Mouse (Mus musculus) gastrocnemius, adult 2 months (tissue): ENCODE data around the gene Sprr3. TPM values are rescaled to one million over a fixed set of nuclear protein-coding genes. Genes with fewer than 3 reads are reported as not detected.
"Not testable (repeated sequence)": the region's sequence is repeated elsewhere in the genome, so short reads cannot be mapped to it uniquely, and the experiment has no call there.

Experiments used
- DNase-seq: peaks from one replicate; pipeline ENCODE4 v3.0.0; 2022
- H3K27ac ChIP-seq: fragments of 200-600 bp; 2 replicates; pipeline ENCODE4 v1.8.1; 2022; ENCODE audit warnings: mild to moderate bottlenecking
- H3K4me3 ChIP-seq: fragments of 200-600 bp; 2 replicates; pipeline ENCODE4 v1.8.1; 2022; ENCODE audit warnings: mild to moderate bottlenecking, moderate library complexity
- CTCF ChIP-seq: fragments of 200-600 bp; IDR thresholded peaks from 2 replicates; pipeline ENCODE4 v1.8.1; 2022; ENCODE audit warnings: antibody characterized with exemption, mild to moderate bottlenecking, moderate library complexity
- intact Hi-C: fragments of 180-260 bp; cut with DNase I; formaldehyde crosslinking; loops from one replicate; pipeline ENCODE4 v1.15.1; 2025
- long read RNA-seq, 2 experiments: library from polyadenylated mRNA; stranded (forward); transcript quantifications; one replicate each; pipeline ENCODE4 v2.0.0; 2021
- total RNA-seq, 2 experiments: library from RNA; stranded (reverse); gene quantifications; 2 replicates each; pipeline ENCODE4 v1.2.3; 2021

Gene Sprr3
- not detected for total RNA-seq
- long read RNA-seq, experiment 1, result 0 reads
- long read RNA-seq, experiment 2, result 0 reads

GRCm38 (mm10) chr3:92458620-92459019, at the start of gene Sprr3:
TSS of gene Sprr3 (minus strand) at chr3:92458720.
- Histone ChIP-seq H3K27ac (no peak within 1 kb of the TSS), H3K4me3 (no peak within 1 kb of the TSS)
- DNase-seq, result no peak
- no peak for TF ChIP-seq CTCF
- intact Hi-C loops, result no loop called here

- no peak for DNase-seq
- no peak overlapping the region for H3K4me3 ChIP-seq
- intact Hi-C loops, result no loop called here
- no peak for TF ChIP-seq CTCF
- H3K27ac ChIP-seq, result no peak overlapping the region
These were observed 49.7 kb upstream of the Sprr3 start for GRCm38 (mm10) chr3:92508185-92508584.

GRCm38 (mm10) chr3:92503528-92503927, 45.0 kb upstream of the Sprr3 start:
- no peak overlapping the region for H3K4me3 ChIP-seq
- intact Hi-C loops, result no loop called here
- DNase-seq, result no peak
- H3K27ac ChIP-seq, result no peak overlapping the region
- TF ChIP-seq CTCF, result no peak

GRCm38 (mm10) chr3:92500393-92500792, 41.9 kb upstream of the Sprr3 start, which contains the start of gene Sprr4:
TSS of gene Sprr4 (minus strand) at chr3:92500493.
- no peak within 1 kb of the TSS for H3K4me3 ChIP-seq
- no peak for TF ChIP-seq CTCF
- no peak for DNase-seq
- H3K27ac ChIP-seq, result no peak within 1 kb of the TSS
- intact Hi-C loops, result no loop called here

- H3K27ac ChIP-seq, H3K4me3 ChIP-seq, DNase-seq, intact Hi-C loops: not testable (repeated sequence)
These were observed 31.7 kb upstream of the Sprr3 start for GRCm38 (mm10) chr3:92490262-92490661.

GRCm38 (mm10) chr3:92486307-92486706, 27.8 kb upstream of the Sprr3 start:
- TF ChIP-seq CTCF, result no peak
- intact Hi-C loops, result no loop called here
- DNase-seq, result no peak
- H3K27ac ChIP-seq, result no peak overlapping the region
- H3K4me3 ChIP-seq, result no peak overlapping the region

- intact Hi-C loops, result no loop called here
- TF ChIP-seq CTCF, result no peak
- no peak for DNase-seq
- Histone ChIP-seq H3K27ac (no peak within 1 kb of the TSS), H3K4me3 (no peak within 1 kb of the TSS)
These were observed 27.3 kb upstream of the Sprr3 start, which contains the start of gene Sprr1a for GRCm38 (mm10) chr3:92485863-92486262. TSS of gene Sprr1a (minus strand) at chr3:92485895.

- intact Hi-C loops, DNase-seq, H3K27ac ChIP-seq, H3K4me3 ChIP-seq: not testable (repeated sequence)
These were observed 22.7 kb upstream of the Sprr3 start for GRCm38 (mm10) chr3:92481249-92481648.

- DNase-seq, result no peak
- Histone ChIP-seq H3K27ac (no peak overlapping the region), H3K4me3 (no peak overlapping the region)
- intact Hi-C loops, result no loop called here
- no peak for TF ChIP-seq CTCF
These were observed 11.6 kb upstream of the Sprr3 start for GRCm38 (mm10) chr3:92470111-92470510.

- no peak for DNase-seq
- Histone ChIP-seq H3K27ac (no peak overlapping the region), H3K4me3 (no peak overlapping the region)
- intact Hi-C loops, result no loop called here
- TF ChIP-seq CTCF, result no peak
These were observed 8.9 kb upstream of the Sprr3 start for GRCm38 (mm10) chr3:92467424-92467823.

GRCm38 (mm10) chr3:92466576-92466975, 8.1 kb upstream of the Sprr3 start:
- H3K4me3 ChIP-seq, result no peak overlapping the region
- intact Hi-C loops, result no loop called here
- no peak for TF ChIP-seq CTCF

GRCm38 (mm10) chr3:92455151-92455550, 3.4 kb downstream of the Sprr3 start:
- intact Hi-C loops, result no loop called here
- Histone ChIP-seq H3K27ac (no peak overlapping the region), H3K4me3 (no peak overlapping the region)
- TF ChIP-seq CTCF, result no peak
- no peak for DNase-seq

More at GRCm38 (mm10) chr3:92466576-92466975, 8.1 kb upstream of the Sprr3 start:
- no peak overlapping the region for H3K27ac ChIP-seq
- DNase-seq, result no peak

GRCm38 (mm10) chr3:92440177-92440576, 18.3 kb downstream of the Sprr3 start:
- TF ChIP-seq CTCF, result no peak
- intact Hi-C loops, result no loop called here
- no peak for DNase-seq
- H3K27ac ChIP-seq, result no peak overlapping the region
- H3K4me3 ChIP-seq, result no peak overlapping the region

GRCm38 (mm10) chr3:92438689-92439088, 19.8 kb downstream of the Sprr3 start, which contains the start of gene Sprr1b:
TSS of gene Sprr1b (minus strand) at chr3:92438789.
- DNase-seq, result no peak
- intact Hi-C loops, result no loop called here
- no peak for TF ChIP-seq CTCF
- no peak within 1 kb of the TSS for H3K4me3 ChIP-seq
- no peak within 1 kb of the TSS for H3K27ac ChIP-seq
